Mouse (Mus musculus): Measurements from ENCODE around the gene Wwc1. TPM values are rescaled to one million over a fixed set of nuclear protein-coding genes. Genes with fewer than 3 reads are reported as not detected.

The Wwc1 gene
- polyA plus RNA-seq, 1 experiment from 2014 or later, result 9.5 TPM

DNA sequence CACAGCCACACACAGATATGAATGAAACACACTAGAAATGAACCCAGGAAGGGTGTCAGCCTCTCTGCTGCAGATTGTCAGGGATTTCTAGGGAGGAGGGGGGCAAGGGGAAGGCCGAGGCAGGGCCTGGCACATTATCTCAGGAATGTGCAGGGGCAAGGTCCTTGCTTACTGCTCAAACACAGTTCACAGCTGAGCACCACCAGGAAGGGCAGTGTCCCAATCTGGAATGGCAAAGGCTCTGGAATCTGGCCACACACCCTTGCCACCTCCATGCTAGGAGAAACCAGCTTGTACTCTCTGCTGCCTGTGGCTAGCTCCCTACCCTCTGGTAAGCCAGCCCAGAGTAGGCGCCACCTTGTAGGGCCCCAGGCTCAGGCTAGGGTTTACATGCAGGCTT lies 16.8 kb downstream of the Wwc1 start:
- no peaks in the 10 kb centered on the region for H3K27me3 ChIP-seq (ENCODE audit: control insufficient read depth, insufficient read depth, low read length)
- H3K9me3 ChIP-seq (ENCODE audit: control insufficient read depth, low read length), result no peaks in the 10 kb centered on the region
- 58% methylated on average over 2 of the region's 2 CpGs for WGBS
- no peak for ATAC-seq (ENCODE audit: low FRiP score, low TSS enrichment)
- no peak overlapping the region for H3K27ac ChIP-seq (ENCODE audit: low read depth, low read length)
- H3K4me2 ChIP-seq (replicated peaks; ENCODE audit: low read depth, low read length), result no peak overlapping the region
- H3K9ac ChIP-seq (ENCODE audit: low read depth, low read length), result no peak overlapping the region
- no peak overlapping the region for H3K4me3 ChIP-seq (ENCODE audit: low read length)
- no peaks in the 10 kb centered on the region for H3K36me3 ChIP-seq (ENCODE audit: control insufficient read depth, insufficient read depth, low read length)
- no peaks in the 10 kb centered on the region for H3K4me1 ChIP-seq (ENCODE audit: control insufficient read depth, insufficient read depth, low read length)

GRCm38 (mm10) chr11:35962431-35962830 lies 17.9 kb downstream of the Wwc1 start:
- ATAC-seq (ENCODE audit: low FRiP score, low TSS enrichment), result no peak
- WGBS, result 97% methylated on average over 2 of the region's 2 CpGs
- H3K4me3 ChIP-seq (ENCODE audit: low read length), result no peak overlapping the region
- no peaks in the 10 kb centered on the region for H3K36me3 ChIP-seq (ENCODE audit: control insufficient read depth, insufficient read depth, low read length)
- H3K4me1 ChIP-seq (ENCODE audit: control insufficient read depth, insufficient read depth, low read length), result no peaks in the 10 kb centered on the region
- no peak overlapping the region for H3K9ac ChIP-seq (ENCODE audit: low read depth, low read length)
- H3K27me3 ChIP-seq (ENCODE audit: control insufficient read depth, insufficient read depth, low read length), result no peaks in the 10 kb centered on the region
- H3K27ac ChIP-seq (ENCODE audit: low read depth, low read length), result no peak overlapping the region
- H3K9me3 ChIP-seq (ENCODE audit: control insufficient read depth, low read length), result no peaks in the 10 kb centered on the region
- no peak overlapping the region for H3K4me2 ChIP-seq (replicated peaks; ENCODE audit: low read depth, low read length)

DNA sequence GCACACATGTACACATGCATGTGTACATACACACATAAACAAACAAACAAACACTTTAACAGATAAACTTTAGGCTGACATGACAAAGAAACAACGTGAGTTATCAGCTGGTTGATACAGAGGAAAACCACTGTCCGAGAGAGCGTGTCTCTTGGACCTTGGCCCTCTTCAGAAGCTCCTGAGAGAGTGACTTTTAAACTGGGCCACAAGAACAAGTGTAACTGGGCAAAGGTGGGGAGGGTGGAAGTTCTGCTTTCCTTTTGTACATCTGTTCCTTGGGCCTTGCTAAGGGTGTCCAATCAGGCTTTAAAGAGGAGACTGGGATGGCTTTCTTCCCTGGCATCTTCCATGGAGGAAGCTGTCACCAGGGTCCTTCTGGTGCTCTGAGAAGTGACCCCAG lies 21.1 kb downstream of the Wwc1 start:
- no peaks in the 10 kb centered on the region for H3K9me3 ChIP-seq (ENCODE audit: control insufficient read depth, low read length)
- no peaks in the 10 kb centered on the region for H3K27me3 ChIP-seq (ENCODE audit: control insufficient read depth, insufficient read depth, low read length)
- H3K36me3 ChIP-seq (ENCODE audit: control insufficient read depth, insufficient read depth, low read length), result no peaks in the 10 kb centered on the region
- no peak overlapping the region for H3K4me3 ChIP-seq (ENCODE audit: low read length)
- no peak overlapping the region for H3K27ac ChIP-seq (ENCODE audit: low read depth, low read length)
- H3K9ac ChIP-seq (ENCODE audit: low read depth, low read length), result no peak overlapping the region
- H3K4me2 ChIP-seq (replicated peaks; ENCODE audit: low read depth, low read length), result no peak overlapping the region
- 87% methylated on average over 3 of the region's 3 CpGs for WGBS
- ATAC-seq (ENCODE audit: low FRiP score, low TSS enrichment), result no peak
- 0 out of 2 replicates have a peak, but pooled peaks cover 3% of the 10 kb centered on the region for H3K4me1 ChIP-seq (ENCODE audit: control insufficient read depth, insufficient read depth, low read length)

- H3K4me2 ChIP-seq (replicated peaks; ENCODE audit: low read depth, low read length), result no peak overlapping the region
- no peak overlapping the region for H3K9ac ChIP-seq (ENCODE audit: low read depth, low read length)
- H3K27ac ChIP-seq (ENCODE audit: low read depth, low read length), result no peak overlapping the region
- 40% methylated on average over 3 of the region's 3 CpGs for WGBS
- H3K4me3 ChIP-seq (ENCODE audit: low read length), result no peak overlapping the region
- no peak for ATAC-seq (ENCODE audit: low FRiP score, low TSS enrichment)
- no peaks in the 10 kb centered on the region for H3K36me3 ChIP-seq (ENCODE audit: control insufficient read depth, insufficient read depth, low read length)
- H3K9me3 ChIP-seq (ENCODE audit: control insufficient read depth, low read length), result no peaks in the 10 kb centered on the region
- H3K27me3 ChIP-seq (ENCODE audit: control insufficient read depth, insufficient read depth, low read length), result no peaks in the 10 kb centered on the region
- H3K4me1 ChIP-seq (ENCODE audit: control insufficient read depth, insufficient read depth, low read length), result peaks cover 17% of the 10 kb centered on the region
Measured at GRCm38 (mm10) chr11:35955572-35955971, 24.8 kb downstream of the Wwc1 start.

DNA sequence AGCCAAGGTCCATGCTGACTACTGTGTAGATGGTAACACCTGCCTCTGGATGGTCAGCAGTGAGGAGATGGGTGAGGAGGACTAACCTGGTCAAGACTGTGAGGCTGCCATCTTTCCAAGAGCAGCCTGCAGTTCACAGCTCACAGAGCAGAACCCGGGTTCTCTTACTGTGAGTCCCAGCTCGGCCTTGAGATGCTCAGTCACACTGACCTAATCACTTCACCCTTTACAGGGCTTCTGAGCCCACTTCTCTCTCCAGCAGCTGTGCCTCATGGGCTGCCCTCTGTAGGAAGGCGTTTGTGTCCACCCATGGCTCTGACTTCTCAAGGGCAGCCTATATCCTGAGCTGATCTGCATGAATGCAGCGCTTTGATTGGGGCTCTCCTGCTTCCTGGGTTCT lies 27.1 kb downstream of the Wwc1 start:
- Histone ChIP-seq H3K4me3 (ENCODE audit: low read length) (no peak overlapping the region), H3K9me3 (ENCODE audit: control insufficient read depth, low read length) (no peaks in the 10 kb centered on the region), H3K27ac (ENCODE audit: low read depth, low read length) (no peak overlapping the region), H3K9ac (ENCODE audit: low read depth, low read length) (no peak overlapping the region), H3K27me3 (ENCODE audit: control insufficient read depth, insufficient read depth, low read length) (no peaks in the 10 kb centered on the region), H3K36me3 (ENCODE audit: control insufficient read depth, insufficient read depth, low read length) (no peaks in the 10 kb centered on the region), H3K4me2 (replicated peaks; ENCODE audit: low read depth, low read length) (no peak overlapping the region), H3K4me1 (ENCODE audit: control insufficient read depth, insufficient read depth, low read length) (peaks cover 28% of the 10 kb centered on the region)
- no peak for ATAC-seq (ENCODE audit: low FRiP score, low TSS enrichment)
- WGBS, result 84% methylated on average over 4 of the region's 4 CpGs

DNA sequence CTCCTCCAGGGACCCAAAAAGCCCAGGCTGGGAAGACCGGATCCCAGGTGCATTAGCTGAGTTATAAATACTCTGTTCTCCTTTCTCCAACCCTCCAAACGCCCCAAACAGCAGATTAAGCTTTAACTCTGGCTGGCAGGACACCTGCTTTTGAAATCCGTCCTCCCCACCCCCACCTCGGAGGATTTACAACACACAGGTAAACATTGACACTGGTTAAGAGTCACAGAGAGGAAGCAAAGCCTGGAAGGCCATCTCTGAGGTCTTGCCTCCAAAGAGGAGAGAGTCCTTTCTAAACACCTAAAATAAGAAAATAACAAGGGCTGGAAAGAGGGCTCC lies 28.6 kb downstream of the Wwc1 start:
- Histone ChIP-seq H3K9ac (ENCODE audit: low read depth, low read length) (peak overlapping the region; percentile 13; the same call in 1 of the 2 replicates), H3K27me3 (ENCODE audit: control insufficient read depth, insufficient read depth, low read length) (no peaks in the 10 kb centered on the region), H3K27ac (ENCODE audit: low read depth, low read length) (peak overlapping the region; percentile 79), H3K36me3 (ENCODE audit: control insufficient read depth, insufficient read depth, low read length) (no peaks in the 10 kb centered on the region), H3K4me3 (ENCODE audit: low read length) (no peak overlapping the region), H3K4me1 (ENCODE audit: control insufficient read depth, insufficient read depth, low read length) (peaks cover 26% of the 10 kb centered on the region), H3K9me3 (ENCODE audit: control insufficient read depth, low read length) (no peaks in the 10 kb centered on the region), H3K4me2 (replicated peaks; ENCODE audit: low read depth, low read length) (peak overlapping the region; percentile 8; the same call in 1 of the 2 replicates)
- peak; percentile 11; the same call in 1 of the 2 replicates for ATAC-seq (ENCODE audit: low FRiP score, low TSS enrichment)
- 36% methylated on average over 4 of the region's 4 CpGs for WGBS

DNA sequence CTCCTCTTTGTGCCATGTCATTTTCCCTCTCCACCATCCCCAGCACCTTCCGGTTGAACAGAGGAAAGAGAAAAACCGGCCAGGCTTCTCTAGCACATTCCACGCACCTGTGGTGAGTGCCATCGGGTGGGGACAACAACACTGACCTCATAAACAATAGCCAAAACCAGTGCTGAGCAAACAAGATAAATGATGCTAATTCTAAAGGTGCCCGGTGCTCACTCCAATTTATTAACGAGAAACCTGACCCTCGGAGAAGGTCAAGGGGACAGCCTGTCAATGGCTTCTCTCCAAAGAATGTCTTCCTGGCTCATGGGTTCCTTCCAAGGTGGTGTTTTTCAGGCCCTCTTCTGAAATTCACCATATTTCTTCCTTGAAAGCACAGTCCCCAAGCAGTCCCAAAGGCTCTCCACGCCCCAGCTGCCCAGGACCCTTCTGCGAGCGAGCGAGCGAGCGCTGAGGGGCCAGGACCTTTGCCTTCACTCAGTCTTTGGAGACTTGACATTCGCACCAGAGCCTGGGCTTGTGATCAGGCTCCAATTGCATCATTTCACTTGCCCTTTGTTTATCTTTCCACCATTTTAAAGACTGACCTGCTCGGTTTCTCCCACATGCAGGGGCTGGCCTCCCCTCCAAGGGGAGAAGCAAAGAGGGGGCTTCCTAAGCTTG lies 29.1 kb downstream of the Wwc1 start:
- peak; percentile 28; the same call in 1 of the 2 replicates for ATAC-seq (ENCODE audit: low FRiP score, low TSS enrichment)
- H3K4me2 ChIP-seq (replicated peaks; ENCODE audit: low read depth, low read length), result peak overlapping the region; percentile 8; the same call in 1 of the 2 replicates
- H3K27me3 ChIP-seq (ENCODE audit: control insufficient read depth, insufficient read depth, low read length), result no peaks in the 10 kb centered on the region
- 48% methylated on average over 15 of the region's 15 CpGs for WGBS
- no peaks in the 10 kb centered on the region for H3K9me3 ChIP-seq (ENCODE audit: control insufficient read depth, low read length)
- H3K4me1 ChIP-seq (ENCODE audit: control insufficient read depth, insufficient read depth, low read length), result peaks cover 24% of the 10 kb centered on the region
- H3K4me3 ChIP-seq (ENCODE audit: low read length), result no peak overlapping the region
- no peaks in the 10 kb centered on the region for H3K36me3 ChIP-seq (ENCODE audit: control insufficient read depth, insufficient read depth, low read length)
- peak overlapping the region; percentile 79 for H3K27ac ChIP-seq (ENCODE audit: low read depth, low read length)
- H3K9ac ChIP-seq (ENCODE audit: low read depth, low read length), result peak overlapping the region; percentile 13; the same call in 1 of the 2 replicates

- WGBS, result 81% methylated on average over 7 of the region's 7 CpGs
- no peak for ATAC-seq (ENCODE audit: low FRiP score, low TSS enrichment)
- Histone ChIP-seq H3K4me3 (ENCODE audit: low read length) (no peak overlapping the region), H3K36me3 (ENCODE audit: control insufficient read depth, insufficient read depth, low read length) (no peaks in the 10 kb centered on the region), H3K27me3 (ENCODE audit: control insufficient read depth, insufficient read depth, low read length) (no peaks in the 10 kb centered on the region), H3K9ac (ENCODE audit: low read depth, low read length) (no peak overlapping the region), H3K27ac (ENCODE audit: low read depth, low read length) (no peak overlapping the region), H3K4me1 (ENCODE audit: control insufficient read depth, insufficient read depth, low read length) (peaks cover 24% of the 10 kb centered on the region), H3K9me3 (ENCODE audit: control insufficient read depth, low read length) (no peaks in the 10 kb centered on the region), H3K4me2 (replicated peaks; ENCODE audit: low read depth, low read length) (no peak overlapping the region)
Measured at GRCm38 (mm10) chr11:35950466-35950865, 29.9 kb downstream of the Wwc1 start.

GRCm38 (mm10) chr11:35950011-35950410 lies 30.3 kb downstream of the Wwc1 start:
- Histone ChIP-seq H3K27me3 (ENCODE audit: control insufficient read depth, insufficient read depth, low read length) (no peaks in the 10 kb centered on the region), H3K4me3 (ENCODE audit: low read length) (no peak overlapping the region), H3K4me2 (replicated peaks; ENCODE audit: low read depth, low read length) (no peak overlapping the region), H3K36me3 (ENCODE audit: control insufficient read depth, insufficient read depth, low read length) (no peaks in the 10 kb centered on the region), H3K4me1 (ENCODE audit: control insufficient read depth, insufficient read depth, low read length) (peaks cover 24% of the 10 kb centered on the region), H3K9ac (ENCODE audit: low read depth, low read length) (no peak overlapping the region), H3K27ac (ENCODE audit: low read depth, low read length) (no peak overlapping the region), H3K9me3 (ENCODE audit: control insufficient read depth, low read length) (no peaks in the 10 kb centered on the region)
- 87% methylated on average over 3 of the region's 3 CpGs for WGBS
- ATAC-seq (ENCODE audit: low FRiP score, low TSS enrichment), result no peak

Measured in kidney, embryonic 14.5 days (tissue).